Mouse (Mus musculus): ENCODE measurements around the gene 1700029F12Rik.

1700029F12Rik gene

DNA sequence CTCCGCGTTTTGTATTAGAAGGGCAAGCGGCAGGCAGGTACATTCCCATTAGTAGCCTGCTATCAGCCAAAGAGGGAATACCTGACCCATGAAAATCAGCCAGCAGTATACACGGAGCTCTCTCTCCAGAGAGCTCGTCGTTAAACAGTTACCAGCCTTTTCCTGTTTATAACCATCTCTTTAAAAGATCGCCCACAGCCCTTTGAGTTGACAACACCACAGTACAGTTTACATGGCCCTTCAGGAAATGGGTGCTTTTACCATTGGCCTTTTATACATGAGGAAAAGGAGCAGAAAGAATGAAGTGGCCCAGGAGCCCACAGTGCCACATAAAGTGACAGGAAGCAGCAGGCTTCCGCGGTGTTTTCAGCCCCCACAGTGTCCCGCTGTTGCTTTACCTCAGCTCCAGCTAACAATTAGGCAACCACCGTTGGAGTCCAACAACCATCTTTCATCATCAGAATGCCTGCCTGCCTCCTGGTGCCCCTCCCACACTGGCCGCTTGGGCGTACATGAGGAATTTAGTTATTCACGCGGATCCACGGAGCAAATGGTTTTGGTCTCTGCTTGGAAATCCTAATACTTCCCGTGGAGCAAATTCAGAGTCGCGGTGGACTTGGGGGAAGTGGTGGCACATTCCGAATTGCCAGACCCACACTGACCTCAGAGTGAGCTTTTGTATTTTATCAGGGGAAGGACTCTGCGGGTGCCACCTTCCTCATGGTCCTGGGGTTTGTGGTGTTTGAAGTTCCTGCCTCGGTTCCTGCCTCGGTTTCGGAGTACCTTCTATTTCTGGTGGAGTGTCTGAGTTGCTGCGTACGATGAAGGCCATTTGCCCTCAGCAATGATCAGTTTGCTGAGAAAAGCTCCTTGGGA is 50.7 kb downstream of the 1700029F12Rik start:
- in situ Hi-C loops (cut with MboI; ENCODE audit: unreplicated experiment in 2 of 2): loop anchor here in 1 of 2 experiments (25.0 kb wide), 1 partner anchor 321 kb away; the partner anchor contains the start of gene Hmgcr

DNA sequence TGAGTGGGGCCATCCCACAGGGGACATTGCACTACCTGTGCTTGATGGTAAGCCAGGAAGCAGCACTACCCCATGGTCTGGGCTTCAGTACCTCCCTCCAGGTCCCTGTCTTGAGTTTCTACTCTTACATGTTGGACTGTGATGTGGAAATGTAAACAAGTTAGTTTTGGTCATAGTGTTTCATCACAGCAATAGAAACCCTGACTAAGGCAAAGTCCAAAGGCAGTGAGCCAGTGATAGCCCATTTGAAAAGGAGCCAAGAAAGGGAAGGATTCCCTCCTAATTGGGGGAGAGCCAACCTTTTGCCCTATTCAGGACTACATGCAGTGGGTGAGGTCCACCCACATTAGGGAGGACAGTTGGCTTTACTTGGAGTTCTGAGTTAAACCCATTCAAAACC is 53.6 kb downstream of the 1700029F12Rik start:
- in situ Hi-C loops (cut with MboI; ENCODE audit: unreplicated experiment in 2 of 2): loop anchor here in 1 of 2 experiments (25.0 kb wide), 1 partner anchor 318 kb away; the partner anchor contains the start of gene Hmgcr

DNA sequence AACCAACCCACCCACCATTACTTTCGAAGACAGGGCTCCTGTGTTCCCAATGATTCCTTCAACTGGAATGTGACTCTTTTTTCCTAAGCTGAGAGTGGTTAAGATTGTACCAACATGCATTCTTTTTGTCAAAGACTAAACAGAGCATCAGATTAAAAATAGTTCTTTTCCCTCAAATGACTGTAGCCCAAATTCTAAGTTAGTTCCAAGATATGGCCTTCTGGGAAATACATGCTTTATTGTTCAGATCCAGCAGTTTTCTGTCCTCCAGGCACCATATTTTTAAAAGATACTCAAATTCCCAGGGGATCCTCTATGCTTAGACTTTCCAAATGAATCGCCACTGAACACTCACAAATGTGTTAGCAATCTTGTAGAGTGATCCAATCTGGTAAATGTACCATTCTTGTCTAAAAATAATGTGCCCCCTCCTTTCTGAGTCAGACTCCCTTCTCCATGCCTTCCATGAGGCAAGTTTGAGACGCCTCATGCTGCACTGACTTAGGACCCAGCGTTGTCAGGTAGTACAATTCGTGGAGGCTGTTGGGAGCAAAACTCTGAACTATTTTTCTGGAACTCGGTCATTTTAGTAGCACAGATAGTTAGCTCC is 57.1 kb downstream of the 1700029F12Rik start:
- in situ Hi-C loops (cut with MboI; ENCODE audit: unreplicated experiment in 2 of 2): loop anchor here in 1 of 2 experiments (25.0 kb wide), 1 partner anchor 315 kb away; the partner anchor contains the start of gene Hmgcr

DNA sequence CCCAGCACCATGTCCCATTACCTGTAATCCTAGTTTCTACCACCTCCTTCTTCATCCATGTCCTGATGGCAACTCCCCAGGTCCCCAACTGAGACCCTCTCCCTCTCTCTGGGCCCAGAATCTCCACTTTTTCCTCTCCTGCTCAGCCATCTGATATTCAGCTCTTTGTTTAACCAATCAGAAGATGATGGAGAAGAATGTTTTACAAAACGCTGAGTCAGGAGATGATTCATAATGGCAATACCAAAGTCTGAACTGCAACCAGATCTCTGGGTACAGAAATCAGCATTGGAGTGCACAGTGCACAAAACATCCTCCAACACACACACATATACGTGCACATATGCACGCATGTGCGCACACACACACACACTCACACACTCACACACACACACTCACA is 60.8 kb downstream of the 1700029F12Rik start:
- in situ Hi-C loops (cut with MboI; ENCODE audit: unreplicated experiment in 2 of 2): no loop called here

All from v-Abl transformed pro-B cells (cell line).